Mouse (Mus musculus) kidney, postnatal 14 days (tissue): Measurements from ENCODE around the gene Patj.
"Not testable (repeated sequence)": the region's sequence is repeated elsewhere in the genome, so short reads cannot be mapped to it uniquely, and the experiment has no call there.

Source experiments
- DNase-seq: peaks from one replicate; pipeline ENCODE4 v3.0.0; 2022; ENCODE audit warnings: mixed read lengths

Gene Patj

GRCm38 (mm10) chr4:98666451-98666850 is 270.9 kb downstream of the Patj start:
- no peak for DNase-seq

- no peak for DNase-seq
These were observed 271.4 kb downstream of the Patj start for GRCm38 (mm10) chr4:98667009-98667408.

GRCm38 (mm10) chr4:98677506-98677905 is 281.9 kb downstream of the Patj start:
- no peak for DNase-seq

DNA sequence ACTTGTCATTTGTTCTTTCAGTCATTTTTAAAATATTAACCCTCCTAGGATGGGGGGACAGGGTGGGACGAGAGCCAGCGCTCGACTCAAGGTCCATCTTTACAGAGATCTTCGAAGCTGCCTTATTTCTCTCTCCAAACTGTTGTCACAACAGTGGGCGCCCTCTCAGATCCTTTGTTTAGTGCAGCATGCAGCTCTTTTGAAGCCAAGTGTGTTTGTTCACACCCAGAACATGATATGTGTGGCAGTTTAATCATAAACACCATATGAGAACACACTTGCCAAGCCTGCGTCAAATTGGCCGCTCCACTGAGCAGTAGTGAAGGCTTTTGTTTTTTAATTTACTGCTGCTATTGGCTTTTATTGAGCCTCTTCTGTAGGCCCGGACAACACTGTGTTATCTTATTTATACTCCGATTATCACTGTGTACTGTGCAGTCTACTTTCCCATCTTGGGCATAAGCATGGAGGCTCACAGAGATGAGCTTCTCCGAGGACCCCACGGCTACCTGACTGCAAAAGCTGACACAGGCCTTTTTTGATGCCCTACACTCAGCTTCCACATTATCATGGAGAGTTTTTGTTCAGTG is 291.2 kb downstream of the Patj start:
- DNase-seq = no peak

DNA sequence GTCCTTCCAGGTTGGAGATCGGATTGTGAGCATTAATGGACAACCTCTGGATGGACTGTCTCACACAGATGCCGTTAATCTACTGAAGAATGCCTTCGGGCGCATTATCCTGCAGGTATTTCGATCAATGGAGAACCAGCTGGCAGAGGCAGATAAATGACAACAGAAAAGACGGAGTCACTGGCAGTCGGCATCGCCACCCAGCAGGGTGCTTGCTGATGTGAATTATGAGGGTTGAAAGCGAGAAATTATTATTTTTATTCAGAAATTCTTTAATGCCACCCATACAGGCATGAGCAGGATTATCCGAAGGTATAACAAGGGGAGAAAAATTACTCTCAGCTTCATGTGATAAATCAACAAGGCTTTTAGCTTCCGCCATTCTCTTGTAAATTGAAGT is 292.5 kb downstream of the Patj start:
- DNase-seq = no peak

DNA sequence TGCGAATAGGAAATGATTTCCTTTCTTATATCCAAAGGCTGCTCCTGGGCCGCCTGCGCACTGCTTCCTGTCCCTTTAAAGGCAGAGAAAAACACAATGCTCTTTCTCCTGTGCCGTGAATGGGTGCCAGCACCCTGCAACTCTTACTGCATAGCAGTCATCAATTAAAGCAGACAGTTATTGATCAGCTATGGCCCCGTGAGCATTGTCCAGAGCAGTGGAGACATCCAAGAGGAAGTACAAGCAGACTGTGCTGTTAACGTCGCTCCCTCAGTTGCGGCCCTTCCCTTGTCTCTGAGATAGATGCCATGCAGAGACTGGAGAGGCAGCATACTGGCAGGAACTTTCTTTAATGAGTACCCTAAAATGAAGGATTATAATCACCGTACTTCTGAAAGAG is 292.9 kb downstream of the Patj start:
- no peak for DNase-seq

DNA sequence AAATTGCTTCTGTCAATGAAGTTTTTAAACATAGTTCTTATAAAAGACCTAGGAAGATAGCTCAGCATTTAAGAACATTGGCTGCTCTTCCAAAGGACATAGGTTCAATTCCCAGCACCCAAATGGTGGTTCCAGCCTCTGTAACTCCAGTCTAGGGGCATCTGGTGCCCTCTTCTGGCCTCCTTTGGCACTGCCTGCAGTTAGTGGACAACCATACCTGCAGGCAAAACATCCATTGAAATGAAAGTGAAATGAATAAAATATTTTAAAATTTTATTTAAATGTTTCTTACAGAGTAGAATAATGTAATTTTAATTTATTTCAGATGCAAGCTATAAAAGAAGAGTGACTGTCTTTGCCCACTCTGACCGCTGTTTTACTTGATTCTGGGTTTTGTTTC is 294.4 kb downstream of the Patj start:
- DNase-seq = no peak

- DNase-seq = peak; percentile 51
These were observed 298.0 kb downstream of the Patj start for GRCm38 (mm10) chr4:98693465-98694185.

GRCm38 (mm10) chr4:98697932-98698331 is 302.3 kb downstream of the Patj start:
- DNase-seq = no peak

GRCm38 (mm10) chr4:98698921-98699320 is 303.3 kb downstream of the Patj start:
- no peak for DNase-seq

DNA sequence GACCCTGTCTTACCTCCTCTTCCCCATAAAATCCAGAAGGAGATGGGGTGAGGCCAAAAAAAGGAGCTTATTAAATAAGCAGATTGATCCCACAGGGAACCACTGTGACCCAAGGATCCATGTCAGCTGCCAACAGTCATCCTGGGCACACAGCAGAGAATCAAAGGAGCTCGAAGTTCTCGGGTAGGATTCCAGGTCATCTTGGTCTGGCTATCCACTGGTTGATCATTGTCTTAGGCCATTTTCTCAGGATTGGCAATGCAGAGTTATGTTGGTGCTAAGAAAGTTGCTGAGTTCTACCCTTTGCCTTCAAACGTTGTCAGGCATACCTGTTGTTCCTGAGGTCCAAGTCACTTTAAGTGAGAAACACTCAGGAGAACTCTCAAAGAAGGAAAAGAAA is 304.6 kb downstream of the Patj start:
- no peak for DNase-seq

DNA sequence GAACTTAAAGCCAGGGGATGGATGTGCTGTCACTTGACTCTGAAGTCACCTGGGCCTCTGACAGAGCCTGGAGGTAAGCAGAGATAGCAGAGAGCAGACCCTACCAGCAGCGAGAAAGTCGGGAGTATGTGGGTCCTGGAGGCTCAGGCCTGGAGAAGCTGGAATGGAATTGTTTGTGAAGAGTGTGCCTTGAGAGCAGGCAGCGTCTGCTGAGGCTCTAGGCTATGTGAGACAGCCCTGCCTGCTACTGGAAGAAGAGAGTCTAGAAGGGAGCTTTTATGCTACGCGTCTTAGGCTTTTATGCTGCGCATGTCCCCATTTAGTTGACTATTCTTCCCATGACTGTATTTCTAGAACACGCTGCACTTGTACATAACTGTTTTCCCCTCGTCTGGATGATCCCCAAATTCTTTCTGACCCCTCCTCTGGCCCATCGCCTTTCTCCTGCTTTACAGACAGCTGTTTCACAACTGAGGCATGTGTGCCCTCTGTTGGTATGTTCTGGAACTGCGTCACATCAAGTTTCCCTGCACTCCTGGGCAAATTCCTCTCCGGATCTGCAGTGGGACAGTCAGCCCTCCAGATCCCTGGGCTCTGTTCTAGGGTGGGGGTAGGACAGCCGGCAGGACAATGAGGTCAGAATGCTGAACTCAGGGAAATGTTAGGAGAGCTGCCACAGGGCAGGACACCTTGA is 306.8 kb downstream of the Patj start:
- DNase-seq = peak; percentile 81

- no peak for DNase-seq
These were observed 315.3 kb downstream of the Patj start for GRCm38 (mm10) chr4:98710891-98711290.

- no peak for DNase-seq
These were observed 322.4 kb downstream of the Patj start for GRCm38 (mm10) chr4:98717735-98718546.

DNA sequence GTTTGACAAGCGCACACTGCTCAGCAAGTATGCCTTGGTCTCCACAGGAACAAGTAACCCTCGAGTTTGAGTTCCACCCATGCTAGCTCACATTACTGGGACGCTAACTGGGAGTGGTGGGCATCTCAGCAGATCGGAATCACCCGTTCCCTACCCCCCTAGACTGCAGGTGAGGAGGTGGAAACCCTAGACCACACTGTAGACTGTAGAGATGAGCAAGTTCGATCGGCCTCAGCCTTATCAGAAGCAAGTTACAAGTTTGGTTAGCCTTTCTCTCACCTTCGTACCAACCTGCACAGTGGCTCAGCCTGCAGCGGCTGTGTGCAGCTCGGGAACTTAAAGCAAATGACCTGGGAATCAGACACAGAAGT is 322.9 kb downstream of the Patj start:
- DNase-seq = no peak

DNA sequence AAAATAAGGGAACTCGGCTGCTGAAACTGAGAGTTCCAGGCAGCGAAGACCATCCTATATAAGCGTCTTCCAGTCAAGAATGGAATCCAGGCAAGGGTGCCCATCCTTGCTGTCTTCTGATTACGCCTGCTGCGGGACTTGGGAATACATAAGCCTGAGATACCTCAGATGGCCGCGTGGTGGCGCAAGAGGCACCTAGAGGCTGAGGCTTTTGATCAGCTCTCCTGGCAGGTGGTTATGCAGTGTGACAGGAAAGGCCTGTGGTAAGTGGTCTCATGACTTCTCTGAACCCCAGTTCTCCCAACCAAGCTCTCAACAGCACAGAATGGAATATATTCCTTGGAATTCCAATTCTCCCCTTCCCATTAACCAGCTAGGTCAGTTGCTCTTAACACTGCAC is 326.9 kb downstream of the Patj start:
- DNase-seq = peak; percentile 65

DNA sequence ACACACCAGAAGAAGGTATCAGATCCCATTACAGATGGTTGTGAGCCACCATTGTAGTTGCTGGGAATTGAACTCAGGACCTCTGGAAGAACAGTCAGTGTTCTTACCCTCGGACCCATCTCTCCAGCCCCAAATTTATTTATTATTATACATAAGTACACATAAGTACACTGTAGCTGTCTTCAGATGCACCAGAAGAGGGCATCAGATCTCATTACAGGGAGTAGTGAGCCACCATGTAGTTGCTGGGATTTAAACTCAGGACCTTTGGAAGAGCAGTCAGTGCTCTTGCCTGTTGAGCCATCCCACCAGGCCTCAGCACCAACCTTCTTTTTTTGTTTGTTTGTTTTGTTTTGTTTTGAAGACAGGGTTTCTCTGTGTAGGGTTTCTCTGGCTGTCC is 329.1 kb downstream of the Patj start:
- not testable (repeated sequence) for DNase-seq

DNA sequence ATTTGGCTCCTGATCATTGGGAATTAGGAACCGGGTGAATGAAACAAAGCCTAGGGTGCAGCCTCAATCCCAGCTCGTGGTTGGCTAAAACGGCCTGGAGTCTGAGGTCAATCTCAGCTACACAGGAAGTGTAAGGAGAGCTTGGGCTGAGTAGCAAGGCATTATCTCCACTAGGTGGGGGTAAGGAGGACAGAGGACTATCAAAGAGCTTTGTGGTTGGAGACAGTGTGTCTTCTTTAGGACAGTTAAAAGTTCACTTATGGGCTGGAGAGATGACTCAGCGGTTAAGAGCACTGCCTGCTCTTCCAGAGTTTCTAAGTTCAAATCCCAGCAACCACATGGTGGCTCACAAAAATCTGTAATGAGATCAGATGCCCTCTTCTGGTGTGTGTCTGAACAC is 329.9 kb downstream of the Patj start:
- DNase-seq = no peak

DNA sequence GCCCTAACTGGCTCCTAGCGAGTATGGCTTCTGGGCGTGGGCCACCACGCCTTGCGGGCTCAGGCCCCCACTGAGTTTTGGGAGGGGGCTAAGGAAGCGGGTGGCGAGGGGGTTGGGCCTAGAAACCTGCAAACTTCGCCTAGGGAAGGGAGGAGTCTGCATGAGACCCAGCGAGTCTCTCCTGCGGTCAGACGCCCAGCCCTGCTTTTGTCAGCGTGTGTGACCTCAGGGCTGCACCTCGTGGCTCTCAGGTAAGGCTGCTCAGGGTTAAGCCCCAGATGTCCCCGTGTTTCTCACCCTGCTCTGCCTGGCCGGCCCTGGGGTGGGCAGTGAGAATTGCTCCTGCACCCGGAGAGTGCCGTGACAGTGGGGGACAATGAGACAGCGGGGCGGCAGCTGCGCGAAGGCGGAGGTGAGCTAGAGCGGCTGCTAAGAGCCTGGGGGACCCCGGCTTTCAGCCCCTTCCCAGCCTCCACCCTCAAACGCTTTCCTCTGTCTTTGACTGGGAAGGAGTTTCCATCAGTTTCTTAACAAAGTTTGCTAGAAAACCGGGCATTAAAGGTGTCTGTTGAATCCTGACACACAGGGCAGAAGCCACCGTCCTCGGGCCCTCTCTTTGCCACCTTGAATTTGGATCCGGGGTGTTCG is 331.1 kb downstream of the Patj start, which contains the start of gene L1td1:
Gene L1td1 (plus strand): TSS at position 145 of the 648 bp plus-strand sequence.
- no peak for DNase-seq

GRCm38 (mm10) chr4:98727295-98727958 is 331.8 kb downstream of the Patj start:
- DNase-seq = no peak

GRCm38 (mm10) chr4:98727959-98728347 is 332.4 kb downstream of the Patj start:
- no peak for DNase-seq

DNA sequence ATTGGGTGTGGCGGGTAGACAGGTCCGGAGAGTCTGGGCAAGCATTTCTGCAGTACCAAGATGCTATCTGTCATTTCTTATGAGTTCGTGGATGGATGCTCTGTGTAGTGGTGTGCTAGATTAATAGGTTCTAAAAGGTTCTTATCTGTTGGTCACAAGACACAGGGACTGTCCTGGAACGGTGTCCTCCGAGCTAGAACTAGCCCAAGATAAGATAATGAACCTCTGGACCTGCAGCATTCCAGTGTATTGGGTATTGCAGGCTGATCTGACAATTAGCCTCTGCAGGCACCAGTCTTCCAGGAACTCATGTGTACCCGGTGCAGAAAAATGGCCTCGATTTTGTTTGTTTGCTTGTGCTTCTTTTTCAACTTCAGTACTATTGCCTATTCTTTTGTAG is 333.1 kb downstream of the Patj start:
- DNase-seq = no peak
